Mouse (Mus musculus): Measurements from ENCODE around the gene 9130008F23Rik. TPM values are rescaled to one million over a fixed set of nuclear protein-coding genes. Genes with fewer than 3 reads are reported as not detected.

Gene 9130008F23Rik
- polyA plus RNA-seq, 1 experiment: not detected

DNA sequence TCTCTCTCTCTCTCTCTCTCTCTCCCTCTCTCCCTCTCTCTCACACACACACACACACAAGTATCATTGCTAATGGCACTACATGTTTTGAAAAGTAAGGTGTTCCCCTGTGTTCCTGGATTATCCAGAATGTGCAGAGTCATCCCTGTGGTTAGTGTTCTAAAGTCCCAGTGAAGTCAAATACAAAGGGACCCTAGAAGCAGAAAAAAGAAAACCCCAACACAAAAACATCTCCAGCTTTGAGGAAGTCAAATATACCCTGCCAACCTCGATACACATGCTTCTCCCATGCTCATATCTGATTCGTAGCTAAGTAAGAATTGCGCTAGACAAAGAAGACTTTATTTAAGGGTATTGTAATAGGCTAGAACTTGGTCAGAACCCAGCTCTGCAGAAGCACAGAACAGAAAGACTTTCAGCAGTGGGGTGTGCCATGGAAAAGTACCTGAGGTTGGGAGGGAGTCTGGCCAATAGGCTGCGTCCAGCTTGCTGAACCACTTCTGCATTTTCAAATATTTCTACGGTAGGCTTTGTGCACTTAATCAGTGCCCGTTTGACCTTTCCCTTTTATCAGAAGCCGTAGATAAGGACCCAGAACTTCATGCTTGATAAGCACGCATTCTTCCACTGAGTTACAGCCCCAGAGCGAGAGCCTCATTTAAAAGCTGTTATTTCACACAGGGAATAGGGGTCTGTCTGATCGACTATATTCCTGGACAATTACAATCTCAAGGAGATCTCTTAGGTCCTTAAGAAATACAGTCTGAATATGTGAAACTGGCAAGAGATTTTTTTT, 11.2 kb downstream of the 9130008F23Rik start:
- no peak overlapping the region for H3K27ac ChIP-seq (ENCODE audit: insufficient read depth, low read depth, low read length)
- WGBS: 82% methylated on average over 10 of the region's 10 CpGs
- no peak overlapping the region for H3K4me3 ChIP-seq (ENCODE audit: insufficient read depth, low read depth, low read length)
- no peaks in the 10 kb centered on the region for H3K4me1 ChIP-seq (ENCODE audit: control insufficient read depth, insufficient read depth, low read length)
- TF ChIP-seq POLR2A (IDR thresholded peaks at IDR 0.05; ENCODE audit: insufficient read depth, low read depth, low read length): no peak
- no peak for TF ChIP-seq CTCF (IDR thresholded peaks at IDR 0.05; ENCODE audit: insufficient read depth, low read depth, low read length)

- Histone ChIP-seq H3K27ac (ENCODE audit: insufficient read depth, low read depth, low read length) (no peak overlapping the region), H3K4me1 (ENCODE audit: control insufficient read depth, insufficient read depth, low read length) (no peaks in the 10 kb centered on the region), H3K4me3 (ENCODE audit: insufficient read depth, low read depth, low read length) (no peak overlapping the region)
- TF ChIP-seq CTCF (IDR thresholded peaks at IDR 0.05; ENCODE audit: insufficient read depth, low read depth, low read length) (no peak), POLR2A (IDR thresholded peaks at IDR 0.05; ENCODE audit: insufficient read depth, low read depth, low read length) (no peak)
These were observed 25.3 kb downstream of the 9130008F23Rik start for GRCm38 (mm10) chr17:40855065-40855464.

GRCm38 (mm10) chr17:40837308-40837707, 43.1 kb downstream of the 9130008F23Rik start:
- H3K27ac ChIP-seq (ENCODE audit: insufficient read depth, low read depth, low read length): no peak overlapping the region
- H3K4me1 ChIP-seq (ENCODE audit: control insufficient read depth, insufficient read depth, low read length): no peaks in the 10 kb centered on the region
- no peak overlapping the region for H3K4me3 ChIP-seq (ENCODE audit: insufficient read depth, low read depth, low read length)
- no peak for TF ChIP-seq CTCF (IDR thresholded peaks at IDR 0.05; ENCODE audit: insufficient read depth, low read depth, low read length)
- TF ChIP-seq POLR2A (IDR thresholded peaks at IDR 0.05; ENCODE audit: insufficient read depth, low read depth, low read length): no peak

- Histone ChIP-seq H3K27ac (ENCODE audit: insufficient read depth, low read depth, low read length) (no peak overlapping the region), H3K4me3 (ENCODE audit: insufficient read depth, low read depth, low read length) (no peak overlapping the region), H3K4me1 (ENCODE audit: control insufficient read depth, insufficient read depth, low read length) (no peaks in the 10 kb centered on the region)
- TF ChIP-seq POLR2A (IDR thresholded peaks at IDR 0.05; ENCODE audit: insufficient read depth, low read depth, low read length): no peak
- no peak for TF ChIP-seq CTCF (IDR thresholded peaks at IDR 0.05; ENCODE audit: insufficient read depth, low read depth, low read length)
- WGBS: 51% methylated on average over 2 of the region's 2 CpGs
These were observed 48.5 kb downstream of the 9130008F23Rik start for GRCm38 (mm10) chr17:40831870-40832269.

Other genes starting within 250 kb of the 9130008F23Rik start
- gene Esp3, start 248.5 kb downstream of the 9130008F23Rik start, polyA plus RNA-seq (2012; ENCODE audit: insufficient read depth, insufficient read length, low replicate concordance, missing spikeins): not detected in 2 replicates
- gene Esp1, start 153.4 kb downstream of the 9130008F23Rik start, polyA plus RNA-seq (2012; ENCODE audit: insufficient read depth, insufficient read length, low replicate concordance, missing spikeins): not detected in 2 replicates
- not detected in 2 replicates for gene Crisp2, start 73.6 kb downstream of the 9130008F23Rik start, polyA plus RNA-seq (2012; ENCODE audit: insufficient read depth, insufficient read length, low replicate concordance, missing spikeins)
- gene Rhag, start 69.4 kb downstream of the 9130008F23Rik start, polyA plus RNA-seq (2012; ENCODE audit: insufficient read depth, insufficient read length, low replicate concordance, missing spikeins): not detected in 2 replicates
- not detected in 2 replicates for gene Glyatl3, start 33.8 kb upstream of the 9130008F23Rik start, polyA plus RNA-seq (2012; ENCODE audit: insufficient read depth, insufficient read length, low replicate concordance, missing spikeins)
- not detected in 2 replicates for gene Mut, start 54.1 kb upstream of the 9130008F23Rik start, polyA plus RNA-seq (2012; ENCODE audit: insufficient read depth, insufficient read length, low replicate concordance, missing spikeins)
- not detected in 2 replicates for gene Cenpq, start 54.5 kb upstream of the 9130008F23Rik start, polyA plus RNA-seq (2012; ENCODE audit: insufficient read depth, insufficient read length, low replicate concordance, missing spikeins)